Mouse (Mus musculus): ENCODE measurements around the gene Kifc3. TPM values are rescaled to one million over a fixed set of nuclear protein-coding genes. Genes with fewer than 3 reads are reported as not detected.

Kifc3 gene
- polyA plus RNA-seq, 1 experiment = 45.2 TPM

- DNase-seq (ENCODE audit: low spot score) = no peak
Measured at GRCm38 (mm10) chr8:95135242-95135641, 67.4 kb downstream of the Kifc3 start.

GRCm38 (mm10) chr8:95134186-95134585, 68.4 kb downstream of the Kifc3 start:
- no peak for DNase-seq (ENCODE audit: low spot score)

GRCm38 (mm10) chr8:95131983-95132382, 70.6 kb downstream of the Kifc3 start:
- DNase-seq (ENCODE audit: low spot score) = no peak

GRCm38 (mm10) chr8:95130966-95131537, 71.6 kb downstream of the Kifc3 start:
- DNase-seq (ENCODE audit: low spot score) = no peak

GRCm38 (mm10) chr8:95128750-95129260, 73.8 kb downstream of the Kifc3 start:
- no peak for DNase-seq (ENCODE audit: low spot score)

- no peak for DNase-seq (ENCODE audit: low spot score)
Measured at GRCm38 (mm10) chr8:95127658-95128057, 75.0 kb downstream of the Kifc3 start.

- no peak for DNase-seq (ENCODE audit: low spot score)
Measured at GRCm38 (mm10) chr8:95126497-95126896, 76.1 kb downstream of the Kifc3 start.

GRCm38 (mm10) chr8:95123455-95123854, 79.2 kb downstream of the Kifc3 start:
- no peak for DNase-seq (ENCODE audit: low spot score)

- no peak for DNase-seq (ENCODE audit: low spot score)
Measured at GRCm38 (mm10) chr8:95113750-95114149, 88.9 kb downstream of the Kifc3 start.

GRCm38 (mm10) chr8:95113108-95113507, 89.5 kb downstream of the Kifc3 start:
- DNase-seq (ENCODE audit: low spot score) = no peak

GRCm38 (mm10) chr8:95112594-95112993, 90.0 kb downstream of the Kifc3 start:
- DNase-seq (ENCODE audit: low spot score) = no peak

- DNase-seq (ENCODE audit: low spot score) = no peak
Measured at GRCm38 (mm10) chr8:95107306-95107705, 95.3 kb downstream of the Kifc3 start.

GRCm38 (mm10) chr8:95101972-95102371, 100.6 kb downstream of the Kifc3 start:
- no peak for DNase-seq (ENCODE audit: low spot score)

GRCm38 (mm10) chr8:95099009-95099408, 103.6 kb downstream of the Kifc3 start:
- DNase-seq (ENCODE audit: low spot score) = no peak

GRCm38 (mm10) chr8:95093574-95093973, 109.0 kb downstream of the Kifc3 start:
- no peak for DNase-seq (ENCODE audit: low spot score)

GRCm38 (mm10) chr8:95085432-95086141, 117.0 kb downstream of the Kifc3 start:
- no peak for DNase-seq (ENCODE audit: low spot score)

- no peak for DNase-seq (ENCODE audit: low spot score)
Measured at GRCm38 (mm10) chr8:95084744-95085431, 117.7 kb downstream of the Kifc3 start.

- no peak for DNase-seq (ENCODE audit: low spot score)
Measured at GRCm38 (mm10) chr8:95084261-95084660, 118.4 kb downstream of the Kifc3 start.

GRCm38 (mm10) chr8:95081650-95082049, 121.0 kb downstream of the Kifc3 start:
- no peak for DNase-seq (ENCODE audit: low spot score)

- peak; percentile 78 for DNase-seq (ENCODE audit: low spot score)
Measured at GRCm38 (mm10) chr8:95080381-95081341, 122.0 kb downstream of the Kifc3 start, which contains the start of gene Katnb1. TSS of gene Katnb1 (plus strand) at chr8:95081186.

- DNase-seq (ENCODE audit: low spot score) = no peak
Measured at GRCm38 (mm10) chr8:95079305-95079704, 123.3 kb downstream of the Kifc3 start.

GRCm38 (mm10) chr8:95078055-95078454, 124.6 kb downstream of the Kifc3 start:
- no peak for DNase-seq (ENCODE audit: low spot score)
